ENCODE assay signal across 7 mouse cellular contexts in the genomic region with DNA sequence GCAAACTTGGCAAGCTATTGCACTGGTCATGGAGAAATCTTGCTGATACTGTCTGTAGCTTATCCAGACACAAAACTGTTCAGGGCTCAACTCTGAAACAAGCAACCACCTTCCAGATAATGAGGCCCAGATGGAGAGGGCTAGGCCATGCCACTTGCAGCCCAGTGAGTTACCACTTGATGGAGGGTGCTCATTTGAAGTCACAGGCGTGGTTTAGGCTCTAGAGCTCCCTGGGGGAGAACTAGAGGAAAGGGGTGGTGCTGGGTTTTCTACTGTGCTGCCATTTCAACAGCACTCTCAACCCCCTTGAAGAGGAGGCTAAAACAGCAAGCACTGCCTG. TPM values are rescaled to one million over a fixed set of nuclear protein-coding genes. Genes with fewer than 3 reads are reported as not detected.
DNase-seq lines count a peak whose midpoint lies in the region; ATAC-seq and TF ChIP-seq lines count a peak whose summit lies in the region.

No protein-coding gene starts in this region.

- peaks cover 93% of the 10 kb centered on the region for H3K4me1 ChIP-seq in kidney, embryonic 16.5 days (ENCODE audit: insufficient read depth, low read length)
- H3K4me1 ChIP-seq in brown adipose tissue, adult 24 weeks (ENCODE audit: control insufficient read depth, insufficient read depth, insufficient read length, low read length) = peaks cover 68% of the 10 kb centered on the region
- peaks cover 58% of the 10 kb centered on the region for H3K4me1 ChIP-seq in embryonic fibroblast, embryonic 13.5 days (ENCODE audit: control insufficient read depth, insufficient read depth, low read length)

- no peak overlapping the region for H3K4me3 ChIP-seq in kidney, embryonic 16.5 days (ENCODE audit: low read length)
- no peak overlapping the region for H3K4me3 ChIP-seq in brown adipose tissue, adult 24 weeks (ENCODE audit: insufficient read depth, low read depth, low read length)
- no peak overlapping the region for H3K4me3 ChIP-seq in embryonic fibroblast, embryonic 13.5 days (ENCODE audit: insufficient read depth, low read length)

- H3K9me3 ChIP-seq in kidney, embryonic 16.5 days (ENCODE audit: low read length) = no peaks in the 10 kb centered on the region

- H3K27me3 ChIP-seq in kidney, embryonic 16.5 days (ENCODE audit: insufficient read depth, low read length) = no peaks in the 10 kb centered on the region

- no peak for TF ChIP-seq CTCF in embryonic fibroblast, embryonic 13.5 days (IDR thresholded peaks at IDR 0.05; ENCODE audit: borderline replicate concordance, insufficient read depth, low read length)

- ATAC-seq in kidney, embryonic 16.5 days (ENCODE audit: low FRiP score, low TSS enrichment) = 0 out of 2 replicates have a peak, but pooled peaks have one; percentile 4
- peak; percentile 69 for ATAC-seq in megakaryocyte progenitor cell, adult 5-6 weeks (replicated peaks; ENCODE audit: poor library complexity)

- peak overlapping the region; percentile 18; the same call in 1 of the 2 replicates for H3K9ac ChIP-seq in kidney, embryonic 16.5 days (replicated peaks; ENCODE audit: low read length)

- peak; percentile 21; the same call in 1 of the 2 replicates for TF ChIP-seq POLR2A in embryonic fibroblast, embryonic 13.5 days (IDR thresholded peaks at IDR 0.05; ENCODE audit: low read depth, low read length)

- H3K36me3 ChIP-seq in kidney, embryonic 16.5 days (ENCODE audit: insufficient read depth, low read length) = no peaks in the 10 kb centered on the region

- no peak for DNase-seq in kidney, postnatal 36 days
- no peak for DNase-seq in layer of hippocampus, adult 9-11 months
- no peak for DNase-seq in retina, embryonic 14.5 days (ENCODE audit: low spot score)

- H3K4me2 ChIP-seq in kidney, embryonic 16.5 days (replicated peaks; ENCODE audit: low read depth, low read length) = no peak overlapping the region

- H3K27ac ChIP-seq in kidney, embryonic 16.5 days (ENCODE audit: low read length) = peak overlapping the region; percentile 92
- peak overlapping the region; percentile 96 for H3K27ac ChIP-seq in brown adipose tissue, adult 24 weeks (replicated peaks; ENCODE audit: low read depth, low read length)
- H3K27ac ChIP-seq in embryonic fibroblast, embryonic 13.5 days (ENCODE audit: insufficient read depth, low read length) = peak overlapping the region; percentile 100

- 21% methylated on average over 1 of the region's 1 CpGs for WGBS in kidney, embryonic 16.5 days

RNA-seq across cellular contexts. Expression of gene Actn4, which starts 15.9 kb away (rescaled TPM):
- 360 and 374 TPM in 2 replicates for polyA plus RNA-seq in kidney, embryonic 16.5 days (2015; fragmentation: Nextera tagmentation; extraction: Ambion mirVana)
- polyA plus RNA-seq in brown adipose tissue, adult 24 weeks (2012; ENCODE audit: insufficient read depth, insufficient read length, missing spikeins) = 122 and 135 TPM in 2 replicates
- polyA plus RNA-seq in embryonic fibroblast, embryonic 13.5 days (2011; ENCODE audit: insufficient read length, low read depth, missing spikeins) = 446 and 575 TPM in 2 replicates
- 86.4 and 87.2 TPM in 2 replicates for total RNA-seq in megakaryocyte progenitor cell, adult 5-6 weeks (2015)
- total RNA-seq in megakaryocyte progenitor cell, adult 5-6 weeks (2017) = 47.1 and 49.5 TPM in 2 replicates

RNA-seq across cellular contexts. Expression of gene Eif3k, which starts 35.4 kb away (rescaled TPM):
- 406 and 407 TPM in 2 replicates for polyA plus RNA-seq in kidney, embryonic 16.5 days (2015; fragmentation: Nextera tagmentation; extraction: Ambion mirVana)
- 165 and 216 TPM in 2 replicates for polyA plus RNA-seq in brown adipose tissue, adult 24 weeks (2012; ENCODE audit: insufficient read depth, insufficient read length, missing spikeins)
- polyA plus RNA-seq in embryonic fibroblast, embryonic 13.5 days (2011; ENCODE audit: insufficient read length, low read depth, missing spikeins) = 328 and 347 TPM in 2 replicates
- total RNA-seq in megakaryocyte progenitor cell, adult 5-6 weeks (2015) = 248 and 305 TPM in 2 replicates
- total RNA-seq in megakaryocyte progenitor cell, adult 5-6 weeks (2017) = 384 and 406 TPM in 2 replicates

RNA-seq across cellular contexts. Expression of gene Map4k1, which starts 35.6 kb away (rescaled TPM):
- polyA plus RNA-seq in kidney, embryonic 16.5 days (2015; fragmentation: Nextera tagmentation; extraction: Ambion mirVana) = 9.7 and 10.1 TPM in 2 replicates
- polyA plus RNA-seq in brown adipose tissue, adult 24 weeks (2012; ENCODE audit: insufficient read depth, insufficient read length, missing spikeins) = 0.63 and 1.4 TPM in 2 replicates
- polyA plus RNA-seq in embryonic fibroblast, embryonic 13.5 days (2011; ENCODE audit: insufficient read length, low read depth, missing spikeins) = 2.0 and 2.2 TPM in 2 replicates
- 38.5 and 49.8 TPM in 2 replicates for total RNA-seq in megakaryocyte progenitor cell, adult 5-6 weeks (2015)
- total RNA-seq in megakaryocyte progenitor cell, adult 5-6 weeks (2017) = 62.8 and 65.6 TPM in 2 replicates
